Mouse (Mus musculus) myocyte (in vitro differentiated cells): ENCODE measurements at regions not wholly inside any gene's neighbourhood (a gene's known extent, or its start where the extent isn't known, plus 50 kb on each side); places are given as distances from the start of the nearest gene placed in this dataset.

Experiments used
- H3K27me3 ChIP-seq: one replicate; pipeline ENCODE4 v1.6.1; 2011; ENCODE audit not compliant: control insufficient read depth, insufficient read depth, insufficient read length
- H3K36me3 ChIP-seq: one replicate; pipeline ENCODE4 v1.6.1; 2011; ENCODE audit not compliant: control insufficient read depth, insufficient read depth
- H3K4me2 ChIP-seq: one replicate; pipeline ENCODE4 v1.6.1; 2011; ENCODE audit warnings: low read depth, control low read depth
- H3K4me3 ChIP-seq: one replicate; pipeline ENCODE4 v1.5.1; 2011; ENCODE audit warnings: mild to moderate bottlenecking, control low read depth, moderate library complexity
- H3K79me2 ChIP-seq: one replicate; pipeline ENCODE4 v1.6.1; 2011; ENCODE audit not compliant: control insufficient read depth, insufficient read depth
- H3ac ChIP-seq: one replicate; pipeline ENCODE4 v1.6.1; 2011; ENCODE audit not compliant: control insufficient read depth, insufficient read length
- CEBPB ChIP-seq: IDR thresholded peaks from 2 replicates; pipeline ENCODE4 v1.6.1; 2011; ENCODE audit warnings: mild to moderate bottlenecking, moderate library complexity; ENCODE audit not compliant: poor library complexity, insufficient read depth, severe bottlenecking
- E2F4 ChIP-seq: IDR thresholded peaks from one replicate; pipeline ENCODE4 v1.6.1; 2011; ENCODE audit warnings: mild to moderate bottlenecking, control low read depth, moderate library complexity; ENCODE audit not compliant: insufficient read depth
- MAX ChIP-seq: IDR thresholded peaks from one replicate; pipeline ENCODE4 v1.6.1; 2011; ENCODE audit warnings: low read depth, mild to moderate bottlenecking, control low read depth
- MYOD1 ChIP-seq, 3 experiments: IDR thresholded peaks; one replicate each; pipeline ENCODE4 v1.6.1; 2011; ENCODE audit warnings: control low read depth in 2 of 3, low read depth in 2 of 3, mild to moderate bottlenecking in 2 of 3, moderate library complexity in 1 of 3; ENCODE audit not compliant: insufficient read length in 2 of 3, control insufficient read depth in 1 of 3
- MYOG ChIP-seq, 3 experiments: IDR thresholded peaks; one replicate each; pipeline ENCODE4 v1.6.1; 2011; ENCODE audit warnings: control low read depth in 2 of 3, low read depth in 2 of 3, mild to moderate bottlenecking in 2 of 3; ENCODE audit not compliant: insufficient read length in 2 of 3, control insufficient read depth in 1 of 3, insufficient read depth in 1 of 3
- POLR2A ChIP-seq: IDR thresholded peaks from one replicate; pipeline ENCODE4 v1.6.1; 2011; ENCODE audit warnings: low read depth, mild to moderate bottlenecking, control low read depth, moderate library complexity; ENCODE audit not compliant: insufficient read length
- POLR2AphosphoS2 ChIP-seq: IDR thresholded peaks from one replicate; pipeline ENCODE4 v1.6.1; 2011; ENCODE audit warnings: low read depth, control low read depth; ENCODE audit not compliant: insufficient read length
- REST ChIP-seq: IDR thresholded peaks from one replicate; pipeline ENCODE4 v1.6.1; 2011; ENCODE audit warnings: mild to moderate bottlenecking, control low read depth, moderate library complexity; ENCODE audit not compliant: insufficient read depth, insufficient read length
- SRF ChIP-seq: IDR thresholded peaks from one replicate; pipeline ENCODE4 v1.6.1; 2011; ENCODE audit warnings: low read depth; ENCODE audit not compliant: control insufficient read depth, insufficient read length
- TCF12 ChIP-seq: IDR thresholded peaks from one replicate; pipeline ENCODE4 v1.6.1; 2011; ENCODE audit warnings: mild to moderate bottlenecking, control low read depth; ENCODE audit not compliant: poor library complexity, insufficient read depth, severe bottlenecking
- TCF3 ChIP-seq: IDR thresholded peaks from one replicate; pipeline ENCODE4 v1.6.1; 2011; ENCODE audit warnings: low read depth, control low read depth; ENCODE audit not compliant: insufficient read length
- USF1 ChIP-seq: IDR thresholded peaks from one replicate; pipeline ENCODE4 v1.6.1; 2011; ENCODE audit warnings: low read depth, mild to moderate bottlenecking, control low read depth, moderate library complexity

GRCm38 (mm10) chr14:76964046-76964445 lies 72.5 kb upstream of the Ccdc122 start:
- H3K27me3 ChIP-seq, result no peaks in the 10 kb centered on the region
- TF ChIP-seq MAX (no peak), POLR2AphosphoS2 (no peak), MYOD1 (IDR thresholded peaks at IDR 0.05; ENCODE audit: control insufficient read depth in 1 of 3, insufficient read length in 2 of 3, low read depth in 2 of 3) (no peak), MYOG (IDR thresholded peaks at IDR 0.05; ENCODE audit: control insufficient read depth in 1 of 3, insufficient read depth in 1 of 3, insufficient read length in 2 of 3, low read depth in 2 of 3) (no peak), USF1 (no peak), E2F4 (no peak), CEBPB (no peak), REST (no peak), SRF (no peak), TCF3 (no peak), POLR2A (no peak)
- no peak overlapping the region for H3K4me2 ChIP-seq
- H3K4me3 ChIP-seq, result no peak overlapping the region
- H3K36me3 ChIP-seq, result no peaks in the 10 kb centered on the region
- no peak overlapping the region for H3ac ChIP-seq
- no peaks in the 10 kb centered on the region for H3K79me2 ChIP-seq

- Histone ChIP-seq H3K4me3 (no peak overlapping the region), H3K4me2 (peak overlapping the region; percentile 68), H3ac (no peak overlapping the region), H3K79me2 (no peaks in the 10 kb centered on the region), H3K36me3 (no peaks in the 10 kb centered on the region), H3K27me3 (no peaks in the 10 kb centered on the region)
- TF ChIP-seq MYOG (IDR thresholded peaks at IDR 0.05; ENCODE audit: control insufficient read depth in 1 of 3, insufficient read depth in 1 of 3, insufficient read length in 2 of 3, low read depth in 2 of 3), result peak; percentile 27 to 91 (median 50)
- TF ChIP-seq SRF, result no peak
- peak; percentile 28 to 94 (median 88) for TF ChIP-seq MYOD1 (IDR thresholded peaks at IDR 0.05; ENCODE audit: control insufficient read depth in 1 of 3, insufficient read length in 2 of 3, low read depth in 2 of 3)
Observed at GRCm38 (mm10) chr14:76958875-76959274, 77.7 kb upstream of the Ccdc122 start.

- Histone ChIP-seq H3K4me2 (no peak overlapping the region), H3ac (no peak overlapping the region), H3K4me3 (no peak overlapping the region), H3K27me3 (no peaks in the 10 kb centered on the region), H3K36me3 (no peaks in the 10 kb centered on the region), H3K79me2 (no peaks in the 10 kb centered on the region)
- TF ChIP-seq CEBPB (no peak), MYOG (IDR thresholded peaks at IDR 0.05; ENCODE audit: control insufficient read depth in 1 of 3, insufficient read depth in 1 of 3, insufficient read length in 2 of 3, low read depth in 2 of 3) (no peak), E2F4 (no peak), MAX (no peak), SRF (no peak), TCF12 (no peak), REST (no peak), TCF3 (no peak), POLR2AphosphoS2 (no peak), USF1 (no peak), MYOD1 (IDR thresholded peaks at IDR 0.05; ENCODE audit: control insufficient read depth in 1 of 3, insufficient read length in 2 of 3, low read depth in 2 of 3) (no peak), POLR2A (no peak)
Observed at GRCm38 (mm10) chr14:76957136-76957535, 79.4 kb upstream of the Ccdc122 start.

- Histone ChIP-seq H3K4me2 (no peak overlapping the region), H3K27me3 (no peaks in the 10 kb centered on the region), H3K79me2 (no peaks in the 10 kb centered on the region), H3K36me3 (no peaks in the 10 kb centered on the region), H3K4me3 (no peak overlapping the region), H3ac (no peak overlapping the region)
- TF ChIP-seq MYOG (IDR thresholded peaks at IDR 0.05; ENCODE audit: control insufficient read depth in 1 of 3, insufficient read depth in 1 of 3, insufficient read length in 2 of 3, low read depth in 2 of 3) (no peak), POLR2A (no peak), MAX (no peak), SRF (no peak), TCF12 (no peak), MYOD1 (IDR thresholded peaks at IDR 0.05; ENCODE audit: control insufficient read depth in 1 of 3, insufficient read length in 2 of 3, low read depth in 2 of 3) (no peak), USF1 (no peak), TCF3 (no peak), E2F4 (no peak), POLR2AphosphoS2 (no peak)
Observed at GRCm38 (mm10) chr14:76953171-76953570, 83.4 kb upstream of the Ccdc122 start.

- Histone ChIP-seq H3K27me3 (no peaks in the 10 kb centered on the region), H3K4me2 (peak overlapping the region; percentile 71), H3K36me3 (no peaks in the 10 kb centered on the region), H3ac (no peak overlapping the region), H3K79me2 (no peaks in the 10 kb centered on the region), H3K4me3 (no peak overlapping the region)
- TF ChIP-seq POLR2AphosphoS2 (no peak), CEBPB (peak; percentile 92), MYOG (IDR thresholded peaks at IDR 0.05; ENCODE audit: control insufficient read depth in 1 of 3, insufficient read depth in 1 of 3, insufficient read length in 2 of 3, low read depth in 2 of 3) (peak in 2 of 3 experiments; percentile 80 to 87), TCF3 (peak; percentile 3), TCF12 (peak; percentile 85), POLR2A (no peak), MAX (no peak), USF1 (peak; percentile 75), MYOD1 (IDR thresholded peaks at IDR 0.05; ENCODE audit: control insufficient read depth in 1 of 3, insufficient read length in 2 of 3, low read depth in 2 of 3) (peak; percentile 56 to 88 (median 74))
Observed at GRCm38 (mm10) chr14:76951450-76951849, 85.1 kb upstream of the Ccdc122 start.
